Mouse (Mus musculus): Measurements from ENCODE around the gene Hyal3. TPM values are rescaled to one million over a fixed set of nuclear protein-coding genes. Genes with fewer than 3 reads are reported as not detected.
A peak's percentile ranks its signal among the peaks of the same experiment; 100 is the strongest.

Hyal3 gene
- polyA plus RNA-seq, 1 experiment from 2014 or later: 0.89 TPM

- peak; percentile 87 for ATAC-seq (ENCODE audit: low FRiP score, low TSS enrichment)
- DNase-seq: peak; percentile 95
- H3K27me3 ChIP-seq (ENCODE audit: control insufficient read depth, insufficient read depth, low read length): no peaks in the 10 kb centered on the region
- H3K4me1 ChIP-seq (ENCODE audit: control insufficient read depth, insufficient read depth, low read length): peaks cover 49% of the 10 kb centered on the region
- peak within 1 kb of the TSS; percentile 85 for H3K4me2 ChIP-seq (ENCODE audit: low read length)
- H3K36me3 ChIP-seq (ENCODE audit: control insufficient read depth, insufficient read depth, low read length): no peaks in the 10 kb centered on the region
- H3K27ac ChIP-seq (replicated peaks; ENCODE audit: low read depth, low read length): peak within 1 kb of the TSS; percentile 99
- 4% methylated on average over 38 of the region's 38 CpGs for WGBS
- peak within 1 kb of the TSS; percentile 80 for H3K4me3 ChIP-seq (replicated peaks; ENCODE audit: low read depth, low read length)
- H3K9me3 ChIP-seq (ENCODE audit: control insufficient read depth, low read length): no peaks in the 10 kb centered on the region
- peak within 1 kb of the TSS; percentile 84 for H3K9ac ChIP-seq (replicated peaks; ENCODE audit: low read length)
Observed at GRCm38 (mm10) chr9:107635279-107636028, 54.8 kb downstream of the Hyal3 start, which contains the start of gene Gnai2. Gene Gnai2, minus strand, starts transcription at chr9:107635367.

Other genes with a start within 250 kb of the Hyal3 start
- 20.9 and 21.7 TPM in 2 replicates for gene Hemk1, start 242.5 kb upstream of the Hyal3 start, polyA plus RNA-seq (2014; fragmentation: Nextera tagmentation; extraction: Ambion mirVana)
- 4.1 and 6.3 TPM in 2 replicates for gene 6430571L13Rik, start 240.2 kb upstream of the Hyal3 start, polyA plus RNA-seq (2014; fragmentation: Nextera tagmentation; extraction: Ambion mirVana)
- 7.9 and 10.6 TPM in 2 replicates for gene Cacna2d2, start 181.2 kb upstream of the Hyal3 start, polyA plus RNA-seq (2014; fragmentation: Nextera tagmentation; extraction: Ambion mirVana)
- gene Tmem115, start 46.9 kb upstream of the Hyal3 start, polyA plus RNA-seq (2014; fragmentation: Nextera tagmentation; extraction: Ambion mirVana): 50.9 and 51.7 TPM in 2 replicates
- gene Cyb561d2, start 38.6 kb upstream of the Hyal3 start, polyA plus RNA-seq (2014; fragmentation: Nextera tagmentation; extraction: Ambion mirVana): 35.1 and 49.6 TPM in 2 replicates
- gene Nprl2, start 38.6 kb upstream of the Hyal3 start, polyA plus RNA-seq (2014; fragmentation: Nextera tagmentation; extraction: Ambion mirVana): 69.4 and 75.7 TPM in 2 replicates
- 2.2 and 2.5 TPM in 2 replicates for gene Zmynd10, start 33.5 kb upstream of the Hyal3 start, polyA plus RNA-seq (2014; fragmentation: Nextera tagmentation; extraction: Ambion mirVana)
- gene Rassf1, start 29.3 kb upstream of the Hyal3 start, polyA plus RNA-seq (2014; fragmentation: Nextera tagmentation; extraction: Ambion mirVana): 35.5 and 40.4 TPM in 2 replicates
- 119 and 120 TPM in 2 replicates for gene Tusc2, start 17.6 kb upstream of the Hyal3 start, polyA plus RNA-seq (2014; fragmentation: Nextera tagmentation; extraction: Ambion mirVana)
- gene Hyal2, start 12.9 kb upstream of the Hyal3 start, polyA plus RNA-seq (2014; fragmentation: Nextera tagmentation; extraction: Ambion mirVana): 86.8 and 97.7 TPM in 2 replicates
- 3.4 and 4.9 TPM in 2 replicates for gene Hyal1, start 3.9 kb upstream of the Hyal3 start, polyA plus RNA-seq (2014; fragmentation: Nextera tagmentation; extraction: Ambion mirVana)
- gene Naa80, start 1.9 kb upstream of the Hyal3 start, polyA plus RNA-seq (2014; fragmentation: Nextera tagmentation; extraction: Ambion mirVana): 14.1 and 18.2 TPM in 2 replicates
- 14.5 and 15.7 TPM in 2 replicates for gene Ifrd2, start 6.8 kb downstream of the Hyal3 start, polyA plus RNA-seq (2014; fragmentation: Nextera tagmentation; extraction: Ambion mirVana)
- gene Sema3b, start 28.4 kb downstream of the Hyal3 start, polyA plus RNA-seq (2014; fragmentation: Nextera tagmentation; extraction: Ambion mirVana): 1.5 and 3.2 TPM in 2 replicates
- 284 and 326 TPM in 2 replicates for gene Gnai2, start 54.5 kb downstream of the Hyal3 start, polyA plus RNA-seq (2014; fragmentation: Nextera tagmentation; extraction: Ambion mirVana)
- 20.4 and 31.9 TPM in 2 replicates for gene Slc38a3, start 88.7 kb downstream of the Hyal3 start, polyA plus RNA-seq (2014; fragmentation: Nextera tagmentation; extraction: Ambion mirVana)
- gene Gnat1, start 98.9 kb downstream of the Hyal3 start, polyA plus RNA-seq (2014; fragmentation: Nextera tagmentation; extraction: Ambion mirVana): 0.97 and 2.0 TPM in 2 replicates
- 34.0 and 37.0 TPM in 2 replicates for gene Sema3f, start 129.7 kb downstream of the Hyal3 start, polyA plus RNA-seq (2014; fragmentation: Nextera tagmentation; extraction: Ambion mirVana)
- gene Rbm5, start 190.2 kb downstream of the Hyal3 start, polyA plus RNA-seq (2014; fragmentation: Nextera tagmentation; extraction: Ambion mirVana): 190 and 241 TPM in 2 replicates